Mouse (Mus musculus): ENCODE measurements around the gene Pnldc1.

GRCm38 (mm10) chr17:12887021-12887775, 22.8 kb downstream of the Pnldc1 start:
- TF ChIP-seq POLR2A (IDR thresholded peaks at IDR 0.05; ENCODE audit: low read depth, low read length) (no peak), CTCF (conservative IDR thresholded peaks at IDR 0.05; ENCODE audit: insufficient read depth, insufficient read length, low read depth, low read length) (no peak)
